ENCODE assay signal across 8 mouse cellular contexts in the genomic region with DNA sequence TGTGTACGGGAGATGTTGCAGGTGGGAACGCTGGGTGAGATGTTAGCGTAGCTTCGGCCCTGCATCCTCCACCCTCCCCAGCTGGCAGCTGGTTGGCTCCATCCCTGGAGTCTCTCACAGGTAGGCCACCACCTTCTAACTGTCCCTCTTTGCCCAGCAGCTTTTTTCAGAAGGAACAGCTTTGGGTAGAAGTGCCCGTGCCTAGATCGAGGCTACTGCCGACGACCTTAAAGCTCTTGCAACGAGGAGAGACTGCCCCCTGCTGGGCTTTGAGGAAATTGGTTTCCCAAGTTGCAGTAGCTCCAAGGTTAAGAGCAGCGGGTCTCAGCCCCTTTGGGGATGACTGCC. TPM values are rescaled to one million over a fixed set of nuclear protein-coding genes. Genes with fewer than 3 reads are reported as not detected.
A peak's percentile ranks its signal among the peaks of the same experiment; 100 is the strongest.
DNase-seq lines count a peak whose midpoint lies in the region; ATAC-seq and TF ChIP-seq lines count a peak whose summit lies in the region.

No protein-coding gene starts in this region.

- no peak overlapping the region for H3K4me3 ChIP-seq in heart, embryonic 11.5 days (ENCODE audit: low read depth, low read length)
- no peak overlapping the region for H3K4me3 ChIP-seq in heart, embryonic 12.5 days
- H3K4me3 ChIP-seq in midbrain, embryonic 15.5 days: no peak overlapping the region
- H3K4me3 ChIP-seq in stomach, postnatal 0 days (ENCODE audit: low read depth, low read length): no peak overlapping the region

- TF ChIP-seq CTCF in stomach, postnatal 0 days (IDR thresholded peaks at IDR 0.05; ENCODE audit: low read depth): peak; percentile 95

- peak; percentile 53 for DNase-seq in heart, adult 8-10 months (ENCODE audit: low spot score)
- peak; percentile 87 for DNase-seq in ZHBTc4 (ENCODE audit: low read depth, low spot score)
- peak; percentile 69 to 71 for DNase-seq in left cerebral cortex, postnatal 14 days (ENCODE audit: low spot score in 2 of 2)
- peak; percentile 75 for DNase-seq in stomach, postnatal 0 days (ENCODE audit: low spot score)

- WGBS in heart, embryonic 11.5 days (ENCODE audit: insufficient replicate concordance): 34% methylated on average over 10 of the region's 10 CpGs
- WGBS in heart, embryonic 12.5 days: 27% methylated on average over 10 of the region's 10 CpGs
- 26% methylated on average over 10 of the region's 10 CpGs for WGBS in midbrain, embryonic 15.5 days
- 36% methylated on average over 10 of the region's 10 CpGs for WGBS in stomach, postnatal 0 days

- no peak for TF ChIP-seq EP300 in stomach, postnatal 0 days (optimal IDR thresholded peaks at IDR 0.05)

- no peaks in the 10 kb centered on the region for H3K9me3 ChIP-seq in heart, embryonic 11.5 days (replicated peaks; ENCODE audit: control insufficient read depth, low read length)
- no peaks in the 10 kb centered on the region for H3K9me3 ChIP-seq in heart, embryonic 12.5 days (replicated peaks)
- no peaks in the 10 kb centered on the region for H3K9me3 ChIP-seq in midbrain, embryonic 15.5 days
- no peaks in the 10 kb centered on the region for H3K9me3 ChIP-seq in stomach, postnatal 0 days (ENCODE audit: control insufficient read depth, low read length)

- H3K27me3 ChIP-seq in heart, embryonic 11.5 days (ENCODE audit: control insufficient read depth, insufficient read depth, low read length): peaks cover 11% of the 10 kb centered on the region; the same call in 1 of the 2 replicates
- H3K27me3 ChIP-seq in heart, embryonic 12.5 days (replicated peaks): peaks cover 18% of the 10 kb centered on the region
- no peaks in the 10 kb centered on the region for H3K27me3 ChIP-seq in midbrain, embryonic 15.5 days (replicated peaks)
- no peaks in the 10 kb centered on the region for H3K27me3 ChIP-seq in stomach, postnatal 0 days (ENCODE audit: control insufficient read depth, insufficient read depth, low read length)

- intact Hi-C loops in left cerebral cortex, postnatal 14 days (cut with DNase I): loop anchor here (5.0 kb wide), 1 partner anchor 143 kb away; no protein-coding TSS in a partner anchor

- H3K4me1 ChIP-seq in heart, embryonic 11.5 days (ENCODE audit: control insufficient read depth, insufficient read depth, low read length): no peaks in the 10 kb centered on the region
- no peaks in the 10 kb centered on the region for H3K4me1 ChIP-seq in heart, embryonic 12.5 days (replicated peaks)
- no peaks in the 10 kb centered on the region for H3K4me1 ChIP-seq in midbrain, embryonic 15.5 days
- H3K4me1 ChIP-seq in stomach, postnatal 0 days (replicated peaks; ENCODE audit: control insufficient read depth, insufficient read depth): no peaks in the 10 kb centered on the region

- no peak overlapping the region for H3K27ac ChIP-seq in heart, embryonic 11.5 days (ENCODE audit: low read depth, low read length)
- H3K27ac ChIP-seq in heart, embryonic 12.5 days (ENCODE audit: poor library complexity, severe bottlenecking): no peak overlapping the region
- no peak overlapping the region for H3K27ac ChIP-seq in midbrain, embryonic 15.5 days
- H3K27ac ChIP-seq in stomach, postnatal 0 days (replicated peaks): no peak overlapping the region

- no peak overlapping the region for H3K4me2 ChIP-seq in heart, embryonic 11.5 days
- H3K4me2 ChIP-seq in heart, embryonic 12.5 days: 0 out of 2 replicates have a peak overlapping the region, but pooled peaks have one; percentile 9
- no peak overlapping the region for H3K4me2 ChIP-seq in midbrain, embryonic 15.5 days
- no peak overlapping the region for H3K4me2 ChIP-seq in stomach, postnatal 0 days (replicated peaks; ENCODE audit: low read depth)

- H3K36me3 ChIP-seq in heart, embryonic 11.5 days (ENCODE audit: control insufficient read depth, insufficient read depth, low read length): no peaks in the 10 kb centered on the region
- no peaks in the 10 kb centered on the region for H3K36me3 ChIP-seq in heart, embryonic 12.5 days
- no peaks in the 10 kb centered on the region for H3K36me3 ChIP-seq in midbrain, embryonic 15.5 days (replicated peaks)
- no peaks in the 10 kb centered on the region for H3K36me3 ChIP-seq in stomach, postnatal 0 days (ENCODE audit: control insufficient read depth, insufficient read depth, low read length)

- ATAC-seq in heart, embryonic 11.5 days (replicated peaks; ENCODE audit: insufficient number of reproducible peaks, low FRiP score, low TSS enrichment): no peak; the same call in 1 of the 2 replicates
- peak; percentile 81 for ATAC-seq in common myeloid progenitor, adult 5-6 weeks (replicated peaks; ENCODE audit: low read depth, poor library complexity, severe bottlenecking)
- no peak for ATAC-seq in heart, embryonic 12.5 days (ENCODE audit: insufficient number of reproducible peaks, low FRiP score)
- ATAC-seq in midbrain, embryonic 15.5 days (replicated peaks): peak; percentile 57
- ATAC-seq in stomach, postnatal 0 days (ENCODE audit: low FRiP score, low TSS enrichment): no peak

- H3K9ac ChIP-seq in heart, embryonic 11.5 days (ENCODE audit: low read depth, low read length): no peak overlapping the region
- no peak overlapping the region for H3K9ac ChIP-seq in heart, embryonic 12.5 days
- H3K9ac ChIP-seq in midbrain, embryonic 15.5 days: no peak overlapping the region
- no peak overlapping the region for H3K9ac ChIP-seq in stomach, postnatal 0 days (ENCODE audit: low read length)

RNA-seq across cellular contexts. Expression of a gene that starts 15.2 kb away (rescaled TPM):
- 1 to 10 TPM; 1.4 to 2.6 (median 1.5) TPM for total RNA-seq in heart, adult 8-10 months (2022)
- 38.1 and 39.1 TPM in 2 replicates for polyA plus RNA-seq in heart, embryonic 11.5 days (2014; fragmentation: Nextera tagmentation; extraction: Ambion mirVana)
- 48.2 and 49.4 TPM in 2 replicates for total RNA-seq in common myeloid progenitor, adult 5-6 weeks (2017)
- polyA plus RNA-seq in heart, embryonic 12.5 days (2016; fragmentation: Nextera tagmentation; extraction: Ambion mirVana): 27.0 and 27.2 TPM in 2 replicates
- total RNA-seq in left cerebral cortex, postnatal 14 days (2021): 10 to 100 TPM; 25.1 to 25.8 TPM
- 3.2 and 3.6 TPM in 2 replicates for polyA plus RNA-seq in midbrain, embryonic 15.5 days (2015; fragmentation: Nextera tagmentation; extraction: Ambion mirVana)
- polyA plus RNA-seq in stomach, postnatal 0 days (2015; fragmentation: Nextera tagmentation; extraction: Ambion mirVana): 7.9 and 8.6 TPM in 2 replicates

RNA-seq across cellular contexts. Expression of a gene that starts 19.1 kb away (rescaled TPM):
- total RNA-seq in heart, adult 8-10 months (2022): 1 to 10 TPM in 3 of 4 experiments, under 1 TPM in 1; 0.95 to 1.4 (median 1.1) TPM
- polyA plus RNA-seq in heart, embryonic 11.5 days (2014; fragmentation: Nextera tagmentation; extraction: Ambion mirVana): 1.3 and 2.4 TPM in 2 replicates
- total RNA-seq in common myeloid progenitor, adult 5-6 weeks (2017): 7.2 and 7.3 TPM in 2 replicates
- 2.8 and 3.4 TPM in 2 replicates for polyA plus RNA-seq in heart, embryonic 12.5 days (2016; fragmentation: Nextera tagmentation; extraction: Ambion mirVana)
- 1 to 10 TPM; 1.5 TPM for total RNA-seq in left cerebral cortex, postnatal 14 days (2021)
- polyA plus RNA-seq in midbrain, embryonic 15.5 days (2015; fragmentation: Nextera tagmentation; extraction: Ambion mirVana): 0.83 and 0.92 TPM in 2 replicates
- polyA plus RNA-seq in stomach, postnatal 0 days (2015; fragmentation: Nextera tagmentation; extraction: Ambion mirVana): 4.5 and 5.7 TPM in 2 replicates

Comparison
In these comparisons a context has a peak if more than half of its experiments do, and no peak if none do; other contexts are left out.
1. ATAC-seq: peak in common myeloid progenitor, adult 5-6 weeks (single experiment) and midbrain, embryonic 15.5 days (single experiment); none in heart, embryonic 11.5 days (single experiment), heart, embryonic 12.5 days (single experiment) and stomach, postnatal 0 days (single experiment).
2. Peak in every context shown above with its lines, with median percentiles within 50 percentile points of each other: DNase-seq.